Mouse (Mus musculus): Measurements from ENCODE around the gene Smoc1. TPM values are rescaled to one million over a fixed set of nuclear protein-coding genes. Genes with fewer than 3 reads are reported as not detected.

Smoc1 gene
- 6.8 and 8.6 TPM in 2 replicates for polyA plus RNA-seq (2015; fragmentation: Nextera tagmentation; extraction: Ambion mirVana)

GRCm38 (mm10) chr12:81026277-81026994 lies at the start of gene Smoc1:
TSS of gene Smoc1 (plus strand) at chr12:81026808.
- Histone ChIP-seq H3K9ac (ENCODE audit: low read length) (peak within 1 kb of the TSS; percentile 65), H3K4me3 (ENCODE audit: low read length) (peak within 1 kb of the TSS; percentile 65), H3K36me3 (ENCODE audit: control insufficient read depth, insufficient read depth) (no peaks in the 10 kb centered on the region), H3K4me1 (ENCODE audit: control insufficient read depth, insufficient read depth, low read length) (no peaks in the 10 kb centered on the region), H3K4me2 (ENCODE audit: low read depth, low read length) (peak within 1 kb of the TSS; percentile 97), H3K9me3 (replicated peaks; ENCODE audit: control insufficient read depth, low read length) (no peaks in the 10 kb centered on the region), H3K27ac (ENCODE audit: low read length) (no peak within 1 kb of the TSS), H3K27me3 (ENCODE audit: control insufficient read depth, insufficient read depth, low read length) (peaks cover 36% of the 10 kb centered on the region)
- 4% methylated on average over 42 of the region's 42 CpGs for WGBS
- ATAC-seq (replicated peaks; ENCODE audit: extremely low read depth, insufficient read depth, low FRiP score) = peak; percentile 84

- no peaks in the 10 kb centered on the region for H3K9me3 ChIP-seq (replicated peaks; ENCODE audit: control insufficient read depth, low read length)
- H3K4me1 ChIP-seq (ENCODE audit: control insufficient read depth, insufficient read depth, low read length) = no peaks in the 10 kb centered on the region
- no peak overlapping the region for H3K9ac ChIP-seq (ENCODE audit: low read length)
- no peak overlapping the region for H3K4me3 ChIP-seq (ENCODE audit: low read length)
- H3K27ac ChIP-seq (ENCODE audit: low read length) = no peak overlapping the region
- H3K4me2 ChIP-seq (ENCODE audit: low read depth, low read length) = no peak overlapping the region
- no peaks in the 10 kb centered on the region for H3K27me3 ChIP-seq (ENCODE audit: control insufficient read depth, insufficient read depth, low read length)
- ATAC-seq (replicated peaks; ENCODE audit: extremely low read depth, insufficient read depth, low FRiP score) = no peak
- WGBS = under 1% methylated on average over 7 of the region's 7 CpGs
- no peaks in the 10 kb centered on the region for H3K36me3 ChIP-seq (ENCODE audit: control insufficient read depth, insufficient read depth)
Measured at GRCm38 (mm10) chr12:80982326-80982725, 44.3 kb upstream of the Smoc1 start.

GRCm38 (mm10) chr12:80983695-80984094 lies 42.9 kb upstream of the Smoc1 start:
- H3K4me2 ChIP-seq (ENCODE audit: low read depth, low read length) = no peak overlapping the region
- WGBS = 62% methylated on average over 9 of the region's 9 CpGs

GRCm38 (mm10) chr12:80986628-80987027 lies 40.0 kb upstream of the Smoc1 start:
- Histone ChIP-seq H3K27me3 (ENCODE audit: control insufficient read depth, insufficient read depth, low read length) (no peaks in the 10 kb centered on the region), H3K9me3 (replicated peaks; ENCODE audit: control insufficient read depth, low read length) (no peaks in the 10 kb centered on the region), H3K4me2 (ENCODE audit: low read depth, low read length) (no peak overlapping the region), H3K4me3 (ENCODE audit: low read length) (no peak overlapping the region), H3K36me3 (ENCODE audit: control insufficient read depth, insufficient read depth) (no peaks in the 10 kb centered on the region), H3K27ac (ENCODE audit: low read length) (no peak overlapping the region), H3K9ac (ENCODE audit: low read length) (no peak overlapping the region), H3K4me1 (ENCODE audit: control insufficient read depth, insufficient read depth, low read length) (no peaks in the 10 kb centered on the region)
- no peak for ATAC-seq (replicated peaks; ENCODE audit: extremely low read depth, insufficient read depth, low FRiP score)
- WGBS = 76% methylated on average over 4 of the region's 4 CpGs

More at GRCm38 (mm10) chr12:80983695-80984094, 42.9 kb upstream of the Smoc1 start:
- H3K9me3 ChIP-seq (replicated peaks; ENCODE audit: control insufficient read depth, low read length) = no peaks in the 10 kb centered on the region
- no peaks in the 10 kb centered on the region for H3K36me3 ChIP-seq (ENCODE audit: control insufficient read depth, insufficient read depth)
- H3K4me3 ChIP-seq (ENCODE audit: low read length) = no peak overlapping the region
- no peak overlapping the region for H3K9ac ChIP-seq (ENCODE audit: low read length)
- no peaks in the 10 kb centered on the region for H3K4me1 ChIP-seq (ENCODE audit: control insufficient read depth, insufficient read depth, low read length)
- no peaks in the 10 kb centered on the region for H3K27me3 ChIP-seq (ENCODE audit: control insufficient read depth, insufficient read depth, low read length)
- no peak overlapping the region for H3K27ac ChIP-seq (ENCODE audit: low read length)
- no peak for ATAC-seq (replicated peaks; ENCODE audit: extremely low read depth, insufficient read depth, low FRiP score)

GRCm38 (mm10) chr12:80988286-80988685 lies 38.3 kb upstream of the Smoc1 start:
- no peak for ATAC-seq (replicated peaks; ENCODE audit: extremely low read depth, insufficient read depth, low FRiP score)
- 91% methylated on average over 3 of the region's 3 CpGs for WGBS
- Histone ChIP-seq H3K4me2 (ENCODE audit: low read depth, low read length) (no peak overlapping the region), H3K27me3 (ENCODE audit: control insufficient read depth, insufficient read depth, low read length) (no peaks in the 10 kb centered on the region), H3K4me1 (ENCODE audit: control insufficient read depth, insufficient read depth, low read length) (no peaks in the 10 kb centered on the region), H3K9me3 (replicated peaks; ENCODE audit: control insufficient read depth, low read length) (no peaks in the 10 kb centered on the region), H3K4me3 (ENCODE audit: low read length) (no peak overlapping the region), H3K27ac (ENCODE audit: low read length) (no peak overlapping the region), H3K9ac (ENCODE audit: low read length) (no peak overlapping the region), H3K36me3 (ENCODE audit: control insufficient read depth, insufficient read depth) (no peaks in the 10 kb centered on the region)

GRCm38 (mm10) chr12:80990901-80991445 lies 35.6 kb upstream of the Smoc1 start:
- H3K9ac ChIP-seq (ENCODE audit: low read length) = no peak overlapping the region
- H3K36me3 ChIP-seq (ENCODE audit: control insufficient read depth, insufficient read depth) = no peaks in the 10 kb centered on the region
- H3K4me1 ChIP-seq (ENCODE audit: control insufficient read depth, insufficient read depth, low read length) = no peaks in the 10 kb centered on the region
- no peak overlapping the region for H3K27ac ChIP-seq (ENCODE audit: low read length)
- H3K4me3 ChIP-seq (ENCODE audit: low read length) = no peak overlapping the region
- ATAC-seq (replicated peaks; ENCODE audit: extremely low read depth, insufficient read depth, low FRiP score) = no peak
- H3K9me3 ChIP-seq (replicated peaks; ENCODE audit: control insufficient read depth, low read length) = peaks cover 5% of the 10 kb centered on the region; the same call in 1 of the 2 replicates
- WGBS = 87% methylated on average over 13 of the region's 13 CpGs
- no peak overlapping the region for H3K4me2 ChIP-seq (ENCODE audit: low read depth, low read length)
- no peaks in the 10 kb centered on the region for H3K27me3 ChIP-seq (ENCODE audit: control insufficient read depth, insufficient read depth, low read length)

- Histone ChIP-seq H3K9me3 (replicated peaks; ENCODE audit: control insufficient read depth, low read length) (peaks cover 5% of the 10 kb centered on the region; the same call in 1 of the 2 replicates), H3K36me3 (ENCODE audit: control insufficient read depth, insufficient read depth) (no peaks in the 10 kb centered on the region), H3K4me1 (ENCODE audit: control insufficient read depth, insufficient read depth, low read length) (no peaks in the 10 kb centered on the region), H3K4me3 (ENCODE audit: low read length) (no peak overlapping the region), H3K27me3 (ENCODE audit: control insufficient read depth, insufficient read depth, low read length) (no peaks in the 10 kb centered on the region), H3K4me2 (ENCODE audit: low read depth, low read length) (no peak overlapping the region), H3K27ac (ENCODE audit: low read length) (no peak overlapping the region), H3K9ac (ENCODE audit: low read length) (no peak overlapping the region)
- no peak for ATAC-seq (replicated peaks; ENCODE audit: extremely low read depth, insufficient read depth, low FRiP score)
- 76% methylated on average over 10 of the region's 10 CpGs for WGBS
Measured at GRCm38 (mm10) chr12:80991806-80992205, 34.8 kb upstream of the Smoc1 start.

GRCm38 (mm10) chr12:80992540-80993122 lies 34.0 kb upstream of the Smoc1 start:
- Histone ChIP-seq H3K9ac (ENCODE audit: low read length) (no peak overlapping the region), H3K4me1 (ENCODE audit: control insufficient read depth, insufficient read depth, low read length) (no peaks in the 10 kb centered on the region), H3K4me3 (ENCODE audit: low read length) (no peak overlapping the region), H3K9me3 (replicated peaks; ENCODE audit: control insufficient read depth, low read length) (peaks cover 5% of the 10 kb centered on the region; the same call in 1 of the 2 replicates), H3K4me2 (ENCODE audit: low read depth, low read length) (no peak overlapping the region), H3K36me3 (ENCODE audit: control insufficient read depth, insufficient read depth) (no peaks in the 10 kb centered on the region), H3K27me3 (ENCODE audit: control insufficient read depth, insufficient read depth, low read length) (0 out of 2 replicates have a peak, but pooled peaks cover 2% of the 10 kb centered on the region), H3K27ac (ENCODE audit: low read length) (no peak overlapping the region)
- ATAC-seq (replicated peaks; ENCODE audit: extremely low read depth, insufficient read depth, low FRiP score) = no peak
- WGBS = 71% methylated on average over 8 of the region's 8 CpGs

- H3K27me3 ChIP-seq (ENCODE audit: control insufficient read depth, insufficient read depth, low read length) = peaks cover 6% of the 10 kb centered on the region; the same call in 1 of the 2 replicates
- H3K4me1 ChIP-seq (ENCODE audit: control insufficient read depth, insufficient read depth, low read length) = no peaks in the 10 kb centered on the region
- H3K36me3 ChIP-seq (ENCODE audit: control insufficient read depth, insufficient read depth) = no peaks in the 10 kb centered on the region
- no peak overlapping the region for H3K27ac ChIP-seq (ENCODE audit: low read length)
- H3K9ac ChIP-seq (ENCODE audit: low read length) = no peak overlapping the region
- no peak overlapping the region for H3K4me3 ChIP-seq (ENCODE audit: low read length)
- H3K9me3 ChIP-seq (replicated peaks; ENCODE audit: control insufficient read depth, low read length) = peaks cover 5% of the 10 kb centered on the region; the same call in 1 of the 2 replicates
- no peak overlapping the region for H3K4me2 ChIP-seq (ENCODE audit: low read depth, low read length)
- no peak for ATAC-seq (replicated peaks; ENCODE audit: extremely low read depth, insufficient read depth, low FRiP score)
- 73% methylated on average over 1 of the region's 1 CpGs for WGBS
Measured at GRCm38 (mm10) chr12:80993773-80994172, 32.8 kb upstream of the Smoc1 start.
